Mouse (Mus musculus): ENCODE results near the gene Kif3b.
"Not testable (repeated sequence)": the region's sequence is repeated elsewhere in the genome, so short reads cannot be mapped to it uniquely, and the experiment has no call there.

The Kif3b gene

GRCm38 (mm10) chr2:153345454-153346220, 54.4 kb downstream of the Kif3b start, which contains the start of gene Asxl1:
Asxl1 (plus strand) TSS chr2:153345829.
- peak; percentile 91 to 94 for DNase-seq (ENCODE audit: low spot score in 2 of 2)

GRCm38 (mm10) chr2:153346221-153347182, 55.3 kb downstream of the Kif3b start:
- DNase-seq (ENCODE audit: low spot score in 2 of 2) = peak; percentile 67 to 88

GRCm38 (mm10) chr2:153347183-153347781, 56.1 kb downstream of the Kif3b start:
- no peak for DNase-seq (ENCODE audit: low spot score in 2 of 2)

DNA sequence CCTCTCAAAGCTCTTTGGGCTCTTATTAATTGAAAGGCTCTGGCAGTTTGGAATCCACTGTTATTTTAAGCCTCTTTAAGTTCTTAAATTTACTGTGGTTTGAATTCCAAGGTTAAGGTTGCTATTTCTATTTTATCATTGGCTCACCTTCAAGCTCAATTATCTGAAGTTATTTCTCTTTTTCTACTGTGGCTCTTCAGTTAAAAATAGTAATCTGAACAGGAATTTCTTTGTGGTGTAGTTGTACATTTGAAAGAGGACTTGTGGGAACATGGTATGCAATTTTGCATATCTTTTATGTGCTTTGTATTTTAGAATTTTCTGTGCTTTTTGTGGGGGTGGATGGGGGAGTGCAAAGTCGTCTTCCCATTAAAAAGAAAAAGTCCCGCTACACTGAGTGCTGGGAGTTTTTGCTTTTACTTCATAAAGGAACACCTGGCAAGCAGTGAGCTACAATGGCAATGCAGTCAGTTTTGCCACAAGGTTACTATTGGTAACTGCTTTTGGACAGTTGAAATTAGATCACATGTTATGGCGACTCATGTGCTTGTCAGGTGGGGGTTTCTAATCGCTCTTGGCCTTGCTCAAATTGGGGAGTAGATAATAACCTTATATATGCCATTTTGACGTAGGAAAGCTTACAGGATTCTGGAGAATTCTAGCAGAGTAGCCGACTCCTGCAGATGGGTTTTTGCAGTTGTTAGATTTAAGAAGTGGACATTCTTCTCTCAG, 57.1 kb downstream of the Kif3b start:
- DNase-seq (ENCODE audit: low spot score in 2 of 2) = no peak

DNA sequence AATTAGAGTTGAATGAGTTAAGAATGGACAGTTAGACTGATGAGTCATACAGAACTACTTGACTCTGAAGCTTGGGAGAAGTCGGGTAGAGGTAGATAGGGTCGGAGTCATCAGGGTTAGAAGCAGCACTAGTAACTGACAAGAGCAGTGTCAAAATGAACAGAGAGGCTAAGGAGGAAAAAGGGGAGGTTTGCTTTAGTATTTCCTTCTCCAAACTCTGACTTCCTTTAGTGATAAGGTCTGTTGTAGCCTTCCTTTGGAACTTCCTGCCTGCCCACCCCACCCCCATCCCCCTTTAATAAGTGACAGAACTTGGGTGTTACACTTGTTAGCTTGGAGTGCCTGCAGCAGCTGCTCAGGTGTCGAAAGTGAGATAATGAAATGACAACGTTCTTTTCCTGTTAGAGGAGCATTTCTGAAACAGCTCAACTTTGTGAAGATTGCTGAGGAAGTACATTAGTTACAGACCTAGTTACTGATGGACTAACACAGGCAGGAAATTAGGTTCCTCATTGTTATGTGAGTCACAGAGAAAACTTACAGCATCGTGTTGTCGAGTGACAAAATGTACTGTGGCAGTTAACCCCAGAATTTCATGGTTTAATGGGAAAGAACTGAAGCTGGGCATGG, 59.5 kb downstream of the Kif3b start:
- DNase-seq (ENCODE audit: low spot score in 2 of 2) = no peak

DNA sequence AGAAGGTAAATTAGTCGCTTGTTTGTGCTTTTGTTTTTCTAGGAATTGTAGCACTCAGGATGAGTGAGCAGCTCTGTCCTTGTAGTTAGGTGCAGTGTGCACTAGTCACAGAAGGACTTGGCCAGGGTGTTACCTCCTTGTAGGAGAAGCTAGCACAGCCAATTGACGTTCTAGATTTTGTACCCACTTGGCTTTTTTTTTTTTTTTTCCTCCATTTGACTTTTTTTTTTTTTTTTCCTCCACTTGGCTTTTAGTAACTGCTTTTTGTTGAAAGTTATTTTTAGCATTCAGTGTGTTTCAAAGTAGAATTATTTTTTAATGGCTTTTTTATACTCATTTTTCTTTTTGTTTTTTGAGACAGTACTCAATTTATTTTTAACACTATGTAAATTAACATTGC, 63.4 kb downstream of the Kif3b start:
- DNase-seq (ENCODE audit: low spot score in 2 of 2) = no peak

GRCm38 (mm10) chr2:153356784-153357183, 65.6 kb downstream of the Kif3b start:
- no peak for DNase-seq (ENCODE audit: low spot score in 2 of 2)

DNA sequence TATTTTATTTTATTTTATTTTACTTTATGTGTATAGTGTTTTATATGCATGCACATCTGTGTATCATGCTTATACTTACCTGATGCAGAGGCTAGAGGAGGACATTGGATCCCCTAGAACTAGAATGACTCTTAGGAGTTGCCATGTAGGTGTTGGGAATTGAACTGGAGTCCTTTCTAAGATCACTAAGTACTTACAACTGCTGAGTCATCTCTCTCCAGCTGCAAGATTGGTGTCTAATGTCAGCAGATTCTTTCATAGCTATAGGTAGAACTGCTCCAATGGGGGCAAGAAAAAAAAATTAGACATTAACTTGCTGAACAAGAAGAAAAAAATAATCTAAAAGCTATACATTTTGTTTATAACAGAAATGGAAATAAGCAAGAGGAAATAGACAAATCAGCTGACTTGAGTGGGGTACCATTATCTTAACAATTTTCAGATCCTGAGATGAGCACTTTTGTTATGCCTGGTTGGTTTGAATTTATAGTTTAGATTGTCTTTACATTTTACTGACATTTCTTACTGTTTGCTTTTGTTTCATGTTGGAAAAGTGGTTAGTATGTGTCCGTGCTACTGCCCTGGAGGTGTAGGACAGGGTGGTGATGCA, 70.0 kb downstream of the Kif3b start:
- DNase-seq (ENCODE audit: low spot score in 2 of 2) = no peak

DNA sequence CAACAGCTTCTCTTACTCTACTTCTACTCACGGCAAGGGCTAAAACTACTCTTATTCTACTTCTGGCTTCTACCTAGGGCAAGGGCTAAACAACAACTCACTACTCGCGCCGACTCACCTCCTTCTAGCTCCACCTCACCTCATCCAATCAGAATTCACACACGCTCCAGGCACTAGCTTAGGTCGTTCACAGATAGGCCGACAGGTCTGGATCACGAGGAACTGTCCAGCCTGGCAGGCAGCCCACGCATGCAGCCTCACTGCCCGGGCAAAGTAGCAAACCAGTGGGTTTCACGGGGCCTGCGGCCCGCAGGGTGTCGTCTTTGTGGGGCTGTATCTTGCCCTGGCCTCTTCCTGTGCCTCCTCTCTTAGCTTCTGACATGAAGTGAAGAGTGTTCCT, 73.3 kb downstream of the Kif3b start:
- not testable (repeated sequence) for DNase-seq (ENCODE audit: low spot score in 2 of 2)

- no peak for DNase-seq (ENCODE audit: low spot score in 2 of 2)
Observed at GRCm38 (mm10) chr2:153370871-153371270, 79.7 kb downstream of the Kif3b start.

GRCm38 (mm10) chr2:153375380-153375779, 84.2 kb downstream of the Kif3b start:
- no peak for DNase-seq (ENCODE audit: low spot score in 2 of 2)

- DNase-seq (ENCODE audit: low spot score in 2 of 2) = no peak
Observed at GRCm38 (mm10) chr2:153380479-153380878, 89.3 kb downstream of the Kif3b start.

All from spleen, postnatal 4 days (tissue).